Mouse (Mus musculus) mouse trophoblast stem cell (cell line): ENCODE results near the gene Vnn3.

ENCODE experiments used
- in situ Hi-C, 2 experiments: fragments of 300-500 bp; cut with MseI, MboI; formaldehyde crosslinking; loops; 2 replicates in 1 of 2; 3 replicates in 1 of 2; pipeline ENCODE4 v1.15.1; 2025

The Vnn3 gene

GRCm38 (mm10) chr10:23892987-23893386 lies 41.7 kb downstream of the Vnn3 start:
- in situ Hi-C loops = no loop called here

- in situ Hi-C loops = no loop called here
These were observed 43.5 kb downstream of the Vnn3 start, which contains the start of gene Vnn1 for GRCm38 (mm10) chr10:23894601-23895349. Gene Vnn1, plus strand, starts transcription at chr10:23894688.

GRCm38 (mm10) chr10:23895376-23895775 lies 44.1 kb downstream of the Vnn3 start:
- in situ Hi-C loops = no loop called here

- in situ Hi-C loops = no loop called here
These were observed 49.9 kb downstream of the Vnn3 start for GRCm38 (mm10) chr10:23901119-23901518.

GRCm38 (mm10) chr10:23905661-23906060 lies 54.4 kb downstream of the Vnn3 start:
- in situ Hi-C loops = no loop called here
